Mouse (Mus musculus) cerebellum, adult 9-10 months (tissue): ENCODE results near the gene U2surp.
"Not testable (repeated sequence)": the region's sequence is repeated elsewhere in the genome, so short reads cannot be mapped to it uniquely, and the experiment has no call there.

Experiments
- DNase-seq: peaks from one replicate; pipeline ENCODE4 v3.0.0; 2022

The U2surp gene

DNA sequence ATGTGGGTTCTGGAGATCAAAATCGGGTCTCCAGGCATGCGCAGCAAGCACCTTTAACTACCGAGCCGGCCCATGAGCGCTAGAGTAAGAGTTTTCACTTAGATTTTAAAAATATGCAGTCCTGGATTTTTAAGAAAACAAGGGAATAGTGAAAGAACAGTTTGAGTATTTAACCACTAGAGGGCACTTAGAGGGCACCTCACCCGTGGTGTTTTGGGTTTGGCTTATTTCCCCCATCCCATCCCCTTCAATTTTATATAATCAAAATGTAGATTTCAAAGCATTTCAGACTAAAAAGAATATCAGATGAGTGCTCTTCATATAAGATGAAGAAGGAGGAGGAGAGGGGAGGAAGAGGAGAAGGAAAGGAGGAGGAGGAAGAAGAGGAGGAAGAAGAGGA, 22.0 kb upstream of the U2surp start:
- DNase-seq = peak; percentile 66

DNA sequence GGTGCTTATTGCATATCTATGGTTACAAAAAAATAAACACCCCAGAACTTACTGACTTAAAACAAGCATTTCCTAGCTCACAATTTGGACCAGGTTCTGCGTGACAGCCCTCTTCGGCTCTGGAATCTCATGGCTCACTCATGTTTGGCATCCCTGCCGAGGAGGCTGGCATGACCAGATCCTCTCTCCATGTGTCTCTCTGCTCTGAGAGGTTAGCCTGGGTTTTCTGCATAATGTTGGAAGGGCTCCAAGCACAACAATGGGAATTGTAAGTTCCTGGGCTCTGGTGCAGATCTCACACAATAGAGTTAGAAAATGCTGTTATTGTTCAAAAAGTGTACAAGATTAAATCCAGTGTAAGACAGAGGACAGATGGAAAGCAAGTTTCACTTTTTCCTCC, 19.3 kb upstream of the U2surp start:
- peak; percentile 80 for DNase-seq

- no peak for DNase-seq
Observed at GRCm38 (mm10) chr9:95527676-95528075, 15.9 kb upstream of the U2surp start.

- peak; percentile 96 for DNase-seq
Observed at GRCm38 (mm10) chr9:95525961-95526360, 14.2 kb upstream of the U2surp start.

- DNase-seq = no peak
Observed at GRCm38 (mm10) chr9:95525376-95525775, 13.6 kb upstream of the U2surp start.

- no peak for DNase-seq
Observed at GRCm38 (mm10) chr9:95522561-95522960, 10.8 kb upstream of the U2surp start.

DNA sequence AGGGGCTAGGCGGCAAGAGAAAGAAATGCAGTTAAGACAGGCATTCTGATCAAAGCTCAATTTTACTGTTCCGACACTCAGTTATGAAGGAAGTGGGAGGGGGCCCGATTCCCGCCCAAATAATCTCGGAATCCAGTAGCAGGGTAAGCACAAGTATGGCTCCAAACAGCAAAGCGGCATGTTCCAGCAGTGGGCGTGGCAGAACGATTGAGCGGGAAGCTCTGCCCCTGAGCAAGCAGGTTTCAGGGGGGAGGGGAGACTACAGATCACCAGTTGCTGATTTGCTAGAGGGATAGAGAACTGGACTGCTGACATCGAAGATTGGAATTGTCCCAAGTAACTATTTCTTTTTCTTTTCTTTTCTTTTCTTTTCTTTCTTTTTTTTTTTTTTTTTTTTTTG, 9.8 kb upstream of the U2surp start:
- DNase-seq = peak; percentile 25

DNA sequence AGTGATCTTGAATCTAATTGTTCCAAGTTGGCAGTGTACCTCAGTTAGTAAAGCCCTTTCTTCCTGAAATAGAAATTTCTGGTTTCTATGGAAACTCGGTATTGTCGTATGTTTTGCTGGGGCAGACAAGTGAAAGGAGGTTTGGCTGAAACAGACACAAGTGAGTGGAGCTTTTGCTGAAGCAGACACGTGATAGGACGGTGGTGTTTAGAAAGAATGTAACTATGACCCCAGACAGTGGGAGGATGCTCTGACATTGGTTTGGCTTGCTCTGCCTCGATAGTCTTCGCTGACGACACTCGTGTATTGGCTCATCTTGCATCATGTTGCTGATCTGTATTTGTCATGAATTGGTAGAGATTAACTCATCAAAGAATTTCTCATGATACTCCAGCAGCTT, 9.2 kb upstream of the U2surp start:
- no peak for DNase-seq

DNA sequence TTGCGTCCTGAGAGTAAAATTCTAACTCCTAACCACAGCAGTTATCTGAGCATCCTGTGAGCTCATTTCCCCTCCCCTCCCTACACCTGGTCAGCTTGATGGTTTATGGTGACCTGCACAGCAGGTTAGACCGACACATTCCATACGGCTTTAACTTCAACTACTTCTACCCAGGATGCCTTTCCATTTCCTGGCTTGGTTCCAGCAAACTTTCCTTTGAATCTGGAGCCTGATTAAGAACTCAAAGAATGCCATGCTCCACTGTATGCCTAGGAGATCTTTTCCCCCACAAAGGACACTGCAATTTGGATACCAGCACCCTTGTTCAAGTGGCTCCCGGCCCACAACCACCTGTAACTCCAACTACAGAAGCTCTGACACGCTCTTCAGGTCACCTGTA, 8.8 kb upstream of the U2surp start:
- DNase-seq = peak; percentile 21

GRCm38 (mm10) chr9:95514361-95514760, 2.6 kb upstream of the U2surp start:
- peak; percentile 58 for DNase-seq

- DNase-seq = peak; percentile 31
Observed at GRCm38 (mm10) chr9:95513776-95514175, 2.0 kb upstream of the U2surp start.

DNA sequence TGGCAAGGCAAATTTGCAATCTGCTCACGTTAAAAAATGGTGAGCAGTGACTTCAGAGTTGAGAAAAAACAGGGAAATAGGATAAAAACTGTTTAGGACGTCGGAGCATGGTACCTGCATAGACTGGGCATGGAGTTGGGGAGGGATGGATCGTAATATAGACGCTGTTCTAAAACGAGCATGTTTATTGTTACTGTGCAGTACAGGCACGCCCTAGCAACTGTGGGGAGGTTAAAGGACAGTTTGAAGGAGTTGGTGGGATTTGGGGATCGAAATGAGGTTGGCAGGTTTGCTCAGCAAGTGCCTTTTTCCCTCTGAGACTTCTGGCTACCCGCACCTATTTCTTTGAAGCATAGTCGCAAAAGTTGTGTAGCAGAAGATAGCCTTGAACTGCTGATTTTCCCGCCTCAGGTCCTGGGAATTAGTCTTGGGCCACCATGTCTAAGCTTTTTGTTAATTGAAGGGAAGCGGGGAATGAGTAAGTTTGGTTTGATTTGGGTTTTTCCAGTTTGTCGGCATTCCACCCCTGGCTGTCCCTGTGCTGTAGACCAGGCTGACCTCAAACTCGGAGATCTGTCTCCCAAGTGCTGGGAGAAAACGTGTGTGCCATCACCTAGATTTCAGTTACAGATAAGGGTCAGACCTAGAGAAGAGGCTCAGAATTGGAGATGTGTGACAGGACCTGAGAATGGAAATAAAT, 685 bp upstream of the U2surp start:
- DNase-seq = no peak

DNA sequence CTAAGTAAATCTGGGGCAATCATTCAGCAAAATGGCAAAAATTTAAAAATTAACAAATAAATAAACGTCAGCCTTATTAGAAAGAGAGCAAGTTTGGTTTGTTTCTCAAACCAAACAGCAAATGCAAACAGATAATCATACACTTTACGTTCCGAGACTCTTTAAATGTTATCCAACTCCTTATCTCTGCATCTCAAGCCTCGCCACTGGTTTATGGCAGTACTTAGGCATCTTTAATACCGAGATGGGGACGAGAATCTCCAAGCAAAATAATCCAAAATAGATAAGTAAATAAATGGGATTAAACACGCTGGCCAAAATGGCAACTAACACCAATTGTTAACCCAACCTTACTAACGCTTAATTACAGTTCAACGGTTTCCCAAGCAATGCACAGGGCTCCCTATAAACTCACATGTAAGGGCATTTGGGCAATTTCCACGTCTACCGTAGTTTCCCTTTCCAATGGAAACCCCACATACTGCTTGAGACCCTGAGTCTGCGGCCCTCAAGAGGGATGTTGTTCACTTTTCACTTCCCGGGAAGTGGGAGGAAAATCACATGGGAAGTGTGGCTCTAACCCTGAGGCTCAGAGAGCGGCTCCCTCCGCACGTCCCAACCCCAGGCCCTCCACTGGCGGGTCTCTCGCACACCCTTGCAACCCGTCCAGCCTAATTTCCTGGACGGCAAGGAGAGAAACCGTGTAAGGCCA, 947 bp downstream of the U2surp start:
- no peak for DNase-seq

- no peak for DNase-seq
Observed at GRCm38 (mm10) chr9:95505666-95506065, 6.1 kb downstream of the U2surp start.

- DNase-seq = no peak
Observed at GRCm38 (mm10) chr9:95499848-95500247, 11.9 kb downstream of the U2surp start.

- DNase-seq = no peak
Observed at GRCm38 (mm10) chr9:95495038-95495437, 16.8 kb downstream of the U2surp start.

DNA sequence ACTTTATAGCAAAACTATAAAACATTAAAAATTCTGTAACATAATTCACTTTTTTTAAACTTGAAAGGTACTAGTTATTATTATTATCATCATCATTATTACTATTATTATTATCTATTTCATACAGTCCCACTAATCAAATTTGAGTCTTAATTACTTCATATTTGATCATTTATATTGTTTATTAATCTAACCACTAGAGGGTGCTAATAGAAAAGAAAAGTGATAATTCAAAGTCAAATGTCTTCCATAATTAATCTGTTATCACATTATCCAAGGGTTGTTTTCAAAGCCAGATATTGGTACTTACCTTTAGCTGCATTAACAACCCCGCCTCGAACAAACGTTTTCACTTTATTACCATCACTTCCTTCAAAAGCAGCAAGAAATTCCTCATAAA, 18.4 kb downstream of the U2surp start:
- DNase-seq = peak; percentile 60

DNA sequence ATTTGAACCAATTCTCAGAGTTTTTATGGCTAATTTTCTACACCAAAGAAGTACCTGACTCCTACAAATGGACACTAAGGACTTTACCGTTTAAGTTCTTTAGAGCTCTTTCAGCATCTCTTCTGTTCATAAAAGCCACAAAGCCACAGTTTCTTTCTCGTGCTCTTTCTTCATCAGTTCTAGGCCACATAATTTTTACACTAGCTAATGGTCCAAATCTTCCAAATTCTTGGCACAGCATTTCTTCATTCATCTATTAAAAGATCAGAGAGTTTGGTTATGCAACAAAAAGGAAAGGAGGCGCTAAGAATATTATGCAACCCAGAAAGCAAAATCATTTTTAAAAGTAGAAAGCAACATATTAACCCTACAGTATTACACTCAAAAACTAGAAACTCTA, 21.8 kb downstream of the U2surp start:
- DNase-seq = no peak

DNA sequence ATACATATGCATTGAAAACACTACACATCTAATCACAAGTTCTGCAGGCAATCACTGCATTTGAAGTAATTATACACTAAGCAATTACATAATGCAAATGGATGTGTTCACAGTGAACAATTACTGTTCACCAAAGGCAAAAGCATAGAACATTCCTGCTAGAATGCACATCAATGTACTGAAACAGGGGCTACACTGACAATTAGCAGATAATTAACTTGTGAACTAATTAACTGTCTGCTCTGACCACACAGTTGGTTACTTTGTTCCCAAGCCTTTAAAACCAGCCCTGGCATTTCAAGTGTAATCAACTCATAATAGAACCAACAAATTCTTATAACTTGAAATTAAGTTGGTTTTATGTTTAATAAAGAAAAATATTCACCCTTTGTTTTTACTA, 22.9 kb downstream of the U2surp start:
- no peak for DNase-seq

DNA sequence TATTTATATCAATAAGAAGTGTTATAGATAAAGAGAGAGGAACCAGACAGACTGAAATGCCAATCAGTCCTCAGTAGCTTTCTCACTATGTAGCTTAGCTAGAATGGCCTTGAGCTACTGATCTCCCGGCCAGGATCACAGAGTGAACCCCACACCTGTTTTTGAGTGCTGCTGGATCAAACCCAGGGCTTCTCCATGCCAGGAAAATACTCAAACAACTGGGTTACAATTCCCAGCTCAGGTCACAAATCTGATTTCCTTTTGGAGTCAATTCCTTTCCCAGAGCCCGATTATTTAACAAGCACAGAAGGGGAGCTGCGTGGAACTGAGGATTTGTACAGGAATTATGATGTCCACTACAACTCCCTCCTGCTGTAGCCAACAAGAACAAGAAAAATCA, 31.8 kb downstream of the U2surp start:
- DNase-seq = no peak

DNA sequence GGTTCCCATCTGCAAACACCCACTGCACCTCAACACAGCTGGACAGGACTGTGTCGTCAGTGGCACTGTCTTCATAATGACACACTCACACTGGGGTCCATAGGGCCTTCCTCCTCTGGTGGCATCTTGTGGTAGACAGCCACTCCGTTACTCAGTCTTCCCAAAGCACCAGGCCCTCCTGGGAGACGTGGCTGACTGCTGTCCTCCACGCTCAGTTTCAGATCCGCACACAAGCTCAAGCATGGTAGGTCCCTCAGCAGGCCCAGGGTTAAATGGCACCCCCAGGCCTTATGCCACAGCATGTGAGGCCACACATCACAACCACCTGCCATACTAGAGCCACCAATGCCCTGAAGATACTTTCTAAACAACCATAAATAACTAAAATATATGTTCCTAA, 33.4 kb downstream of the U2surp start:
- no peak for DNase-seq

DNA sequence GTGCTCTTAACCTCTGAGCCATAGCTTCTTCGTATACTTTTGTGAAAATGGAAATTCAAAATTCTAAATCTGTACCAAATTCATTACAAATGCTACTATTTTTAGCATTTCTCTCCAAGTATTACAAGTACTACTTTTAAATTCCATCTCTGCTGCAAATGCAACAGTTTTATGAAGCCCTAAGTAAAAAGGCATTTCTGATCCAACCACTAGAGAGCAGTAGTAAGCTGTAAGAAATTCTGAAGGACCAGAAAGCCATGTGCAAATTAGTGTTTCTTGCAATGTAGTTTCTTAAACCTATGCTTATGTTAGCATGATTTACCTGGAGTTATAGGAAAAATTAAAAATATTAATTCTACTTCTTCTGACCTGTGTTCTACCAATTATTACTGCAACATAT, 38.9 kb downstream of the U2surp start:
- peak; percentile 42 for DNase-seq

DNA sequence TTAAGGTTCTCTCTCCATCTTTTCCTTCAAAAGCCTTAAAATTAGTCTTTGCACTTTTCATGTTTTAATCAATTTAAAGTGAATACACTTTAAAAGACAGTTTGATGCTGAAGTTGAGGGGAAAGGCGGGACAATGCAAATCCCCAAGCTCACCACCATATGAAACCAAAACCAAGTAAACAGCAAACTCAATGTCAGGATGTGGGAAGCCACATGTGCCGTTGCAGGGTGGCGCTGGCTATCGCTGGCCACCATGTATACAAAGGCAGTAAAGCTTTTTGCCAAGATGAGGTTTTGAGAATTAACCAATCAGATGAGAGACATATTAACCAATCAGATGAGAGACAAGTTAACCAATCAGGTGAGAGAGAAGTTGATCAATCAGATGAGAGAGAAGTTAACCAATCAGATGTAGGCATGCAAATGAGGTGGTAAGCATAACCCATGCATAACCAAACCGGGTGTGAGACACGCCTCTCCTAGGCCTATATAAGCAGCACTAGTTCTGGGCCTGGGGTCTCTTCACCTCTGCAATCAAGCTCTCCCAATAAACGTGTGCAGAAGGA, 42.7 kb downstream of the U2surp start:
- not testable (repeated sequence) for DNase-seq

- no peak for DNase-seq
Observed at GRCm38 (mm10) chr9:95464028-95464427, 47.8 kb downstream of the U2surp start.
